Mouse (Mus musculus) heart, embryonic 13.5 days (tissue): Measurements from ENCODE around the gene Olfr1512. TPM values are rescaled to one million over a fixed set of nuclear protein-coding genes. Genes with fewer than 3 reads are reported as not detected.

Experiments
- ATAC-seq: fragments of 200-750 bp; cut with Nextera tagmentation; 2 replicates; pipeline ENCODE4 v1.8.0; 2017; ENCODE audit warnings: moderate TSS enrichment; ENCODE audit not compliant: insufficient number of reproducible peaks, low FRiP score, low TSS enrichment; ENCODE audit errors: extremely low read depth
- H3K27ac ChIP-seq: fragments of 300-500 bp; sonication (generic); replicated peaks from 2 replicates; pipeline ENCODE4 v1.5.1; 2015; ENCODE audit warnings: moderate library complexity, mild to moderate bottlenecking, inconsistent platforms
- H3K27me3 ChIP-seq: fragments of 300-500 bp; sonication (generic); replicated peaks from 2 replicates; pipeline ENCODE4 v1.6.1; 2015; ENCODE audit warnings: mild to moderate bottlenecking, inconsistent platforms
- H3K36me3 ChIP-seq: fragments of 300-500 bp; sonication (generic); 2 replicates; pipeline ENCODE4 v1.6.1; 2015; ENCODE audit warnings: mild to moderate bottlenecking, inconsistent platforms
- H3K4me1 ChIP-seq: fragments of 300-500 bp; sonication (generic); 2 replicates; pipeline ENCODE4 v1.6.1; 2015; ENCODE audit warnings: inconsistent platforms
- H3K4me2 ChIP-seq: fragments of 300-500 bp; sonication (generic); 2 replicates; pipeline ENCODE4 v1.6.1; 2015; ENCODE audit warnings: inconsistent platforms, mild to moderate bottlenecking, moderate library complexity
- H3K4me3 ChIP-seq: fragments of 300-500 bp; sonication (generic); 2 replicates; pipeline ENCODE4 v1.5.1; 2015; ENCODE audit warnings: moderate library complexity, mild to moderate bottlenecking, inconsistent platforms
- H3K9ac ChIP-seq: fragments of 300-500 bp; sonication (generic); 2 replicates; pipeline ENCODE4 v1.6.1; 2015; ENCODE audit warnings: inconsistent platforms, mild to moderate bottlenecking, moderate library complexity
- H3K9me3 ChIP-seq: fragments of 300-500 bp; sonication (generic); 2 replicates; pipeline ENCODE4 v1.6.1; 2016; ENCODE audit warnings: inconsistent platforms
- WGBS: fragments of 180-500 bp; shearing (Covaris S2); methylation state at CpG from one replicate; pipeline ENCODE4 v1.1.7; 2015; ENCODE audit warnings: mixed read lengths; 5-methylcytosine and 5-hydroxymethylcytosine counted together
- polyA plus RNA-seq: library from polyadenylated mRNA; unstranded; fragments of >200 nt; fragmentation: Nextera tagmentation; extraction: Ambion mirVana; gene quantifications from 2 replicates; pipeline ENCODE4 v1.2.1, GENCODE M21; 2015

Olfr1512 gene
- polyA plus RNA-seq, 1 experiment from 2014 or later = not detected

DNA sequence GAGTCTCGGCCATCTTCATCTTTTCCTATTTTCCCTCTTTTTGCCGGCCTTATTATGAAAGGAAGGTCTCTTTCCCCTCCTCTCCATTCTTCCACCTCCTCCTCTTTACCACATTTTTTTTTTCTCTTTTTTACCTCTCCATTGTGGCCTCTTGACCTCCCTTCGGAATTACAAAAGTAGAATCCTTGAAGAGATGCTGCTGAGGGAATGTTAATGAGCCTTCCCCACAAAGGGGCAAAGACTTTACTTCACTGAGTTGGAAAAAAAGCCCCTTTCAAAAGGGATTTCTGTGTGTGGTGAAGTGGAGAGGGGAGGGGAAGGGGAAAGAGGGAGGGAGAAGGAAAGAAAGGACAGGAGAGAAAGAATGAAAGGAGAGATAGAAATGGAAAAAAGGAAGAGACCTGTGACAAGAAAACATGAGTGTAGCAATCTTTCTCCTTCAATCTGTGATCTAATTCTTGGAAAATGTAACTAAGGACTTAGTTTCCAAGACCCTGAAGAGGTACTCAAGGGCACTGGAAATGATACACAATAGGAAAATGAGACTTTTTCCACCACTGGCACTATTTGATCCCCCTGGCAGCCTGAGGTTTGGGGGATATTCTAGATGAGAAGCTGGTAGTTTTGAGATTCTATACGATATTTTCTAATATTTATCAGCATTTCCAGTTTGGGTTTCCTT is 47.8 kb downstream of the Olfr1512 start:
- H3K4me1 ChIP-seq = peaks cover 12% of the 10 kb centered on the region; the same call in 1 of the 2 replicates
- no peak overlapping the region for H3K9ac ChIP-seq
- no peak overlapping the region for H3K27ac ChIP-seq
- ATAC-seq = no peak
- no peaks in the 10 kb centered on the region for H3K9me3 ChIP-seq
- no peak overlapping the region for H3K4me3 ChIP-seq
- H3K27me3 ChIP-seq = peaks cover 62% of the 10 kb centered on the region
- no peaks in the 10 kb centered on the region for H3K36me3 ChIP-seq
- H3K4me2 ChIP-seq = no peak overlapping the region
- WGBS = 30% methylated on average over 4 of the region's 4 CpGs

DNA sequence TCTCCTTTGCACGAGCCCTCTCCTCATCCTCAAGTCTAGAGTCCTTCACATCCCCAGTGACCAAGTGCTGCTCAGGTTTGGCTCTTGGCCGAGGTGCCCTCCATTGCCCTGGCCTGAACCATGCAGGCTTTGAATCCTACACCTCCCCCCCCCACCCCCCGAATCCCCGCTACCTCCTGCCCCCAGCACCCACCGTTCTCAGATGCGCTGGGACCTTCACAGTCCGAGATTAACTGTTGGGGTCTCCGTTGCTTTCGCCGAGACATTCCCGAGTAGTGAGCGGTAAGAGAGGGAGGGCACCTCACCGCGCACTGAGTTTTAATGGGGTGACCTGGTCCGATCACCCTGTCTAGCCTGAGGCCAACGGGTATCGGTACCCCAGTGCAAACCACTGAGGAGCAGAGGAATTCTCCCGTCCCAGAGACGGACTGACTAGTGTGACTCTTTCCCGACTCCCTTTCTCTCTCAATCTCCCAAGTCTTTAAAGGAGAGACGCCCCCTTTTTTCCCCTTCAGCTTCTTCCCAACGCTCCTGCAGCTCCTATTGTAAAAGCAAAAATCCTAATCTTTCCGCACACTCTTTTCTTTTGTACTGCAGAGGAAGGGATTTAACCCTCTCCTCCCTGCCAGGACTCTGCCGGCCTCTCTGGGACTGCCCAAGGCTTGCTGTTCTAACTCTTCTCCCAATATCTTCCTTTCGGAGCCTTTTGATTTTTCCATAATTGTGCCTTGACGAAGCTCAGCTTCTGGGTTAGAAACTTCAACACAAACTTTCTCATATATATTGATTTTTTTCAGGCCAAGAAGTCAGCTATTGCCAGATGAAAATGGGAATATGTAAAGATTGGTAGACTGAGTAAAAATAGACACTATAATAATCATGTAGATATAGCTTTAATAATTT is 50.8 kb downstream of the Olfr1512 start, which contains the start of gene Sall2:
Gene Sall2 (minus strand): TSS at position 853 of the 903 bp plus-strand sequence.
- ATAC-seq = no peak
- H3K27ac ChIP-seq = no peak within 1 kb of the TSS
- no peaks in the 10 kb centered on the region for H3K9me3 ChIP-seq
- H3K4me3 ChIP-seq = peak within 1 kb of the TSS; percentile 55
- H3K4me2 ChIP-seq = peak within 1 kb of the TSS; percentile 80
- peak within 1 kb of the TSS; percentile 70 for H3K9ac ChIP-seq
- no peaks in the 10 kb centered on the region for H3K36me3 ChIP-seq
- 2% methylated on average over 26 of the region's 26 CpGs for WGBS
- peaks cover 73% of the 10 kb centered on the region for H3K27me3 ChIP-seq
- H3K4me1 ChIP-seq = peaks cover 12% of the 10 kb centered on the region; the same call in 1 of the 2 replicates

DNA sequence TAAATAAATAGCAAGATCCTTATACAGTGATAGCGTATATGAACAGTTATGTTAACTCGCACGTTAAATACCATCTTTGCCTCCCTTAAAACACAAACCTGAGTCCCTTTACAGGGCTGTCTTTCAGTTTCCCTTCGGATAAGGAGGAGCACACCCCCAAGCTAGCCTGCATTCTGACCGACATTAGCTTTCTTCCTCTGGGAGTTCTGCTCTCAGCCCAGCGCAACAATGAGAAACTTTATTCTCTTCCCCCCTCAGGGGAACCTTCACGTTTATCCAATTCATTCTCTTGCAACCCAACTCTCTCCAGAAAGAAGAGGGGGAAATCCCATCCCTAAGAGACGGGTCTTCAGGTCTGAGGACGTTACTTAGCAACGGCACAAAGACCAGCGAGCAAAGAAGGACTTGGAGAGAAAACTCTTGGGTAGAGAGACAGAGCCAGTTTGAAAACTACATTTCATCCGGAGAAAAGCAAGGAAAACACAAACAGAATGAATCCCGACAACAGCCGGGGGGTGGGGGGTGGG is 51.5 kb downstream of the Olfr1512 start:
- Histone ChIP-seq H3K9me3 (no peaks in the 10 kb centered on the region), H3K4me2 (peak overlapping the region; percentile 80), H3K9ac (peak overlapping the region; percentile 70), H3K27ac (no peak overlapping the region), H3K4me1 (peaks cover 12% of the 10 kb centered on the region; the same call in 1 of the 2 replicates), H3K27me3 (peaks cover 76% of the 10 kb centered on the region), H3K36me3 (no peaks in the 10 kb centered on the region), H3K4me3 (peak overlapping the region; percentile 55)
- no peak for ATAC-seq
- WGBS = 3% methylated on average over 14 of the region's 14 CpGs

DNA sequence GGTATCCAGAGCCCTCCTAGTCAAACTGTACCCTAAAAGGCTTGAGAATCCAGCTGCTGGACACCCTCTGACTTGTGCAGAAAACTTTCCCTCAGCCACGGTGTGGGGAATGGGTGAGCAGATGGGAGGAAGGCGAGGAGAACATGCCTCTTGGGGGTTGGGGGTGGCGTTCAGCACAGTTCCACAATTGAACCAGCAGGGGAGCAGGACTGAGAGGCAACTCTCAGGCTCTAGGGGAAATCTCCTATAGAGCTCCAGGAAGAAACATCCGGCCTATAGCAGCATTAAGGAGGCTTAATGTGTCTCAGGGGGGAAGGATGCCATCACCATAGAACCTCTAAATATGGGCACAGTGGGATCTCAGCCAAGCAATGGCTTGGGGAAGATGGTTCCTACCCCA is 53.1 kb downstream of the Olfr1512 start:
- Histone ChIP-seq H3K27me3 (peaks cover 62% of the 10 kb centered on the region), H3K4me1 (peaks cover 12% of the 10 kb centered on the region; the same call in 1 of the 2 replicates), H3K27ac (no peak overlapping the region), H3K9ac (no peak overlapping the region), H3K9me3 (no peaks in the 10 kb centered on the region), H3K4me3 (no peak overlapping the region), H3K4me2 (no peak overlapping the region), H3K36me3 (no peaks in the 10 kb centered on the region)
- ATAC-seq = no peak
- WGBS = 8% methylated on average over 4 of the region's 4 CpGs

Other genes with a start within 250 kb of the Olfr1512 start
- gene Supt16, start 181.8 kb downstream of the Olfr1512 start, polyA plus RNA-seq = 28.0 and 29.8 TPM in 2 replicates
- gene Chd8, start 121.4 kb downstream of the Olfr1512 start, polyA plus RNA-seq = 17.6 and 18.7 TPM in 2 replicates
- 32.6 and 40.4 TPM in 2 replicates for gene Tox4, start 100.0 kb downstream of the Olfr1512 start, polyA plus RNA-seq
- gene Rab2b, start 99.6 kb downstream of the Olfr1512 start, polyA plus RNA-seq = 13.9 and 16.7 TPM in 2 replicates
- gene Mettl3, start 74.0 kb downstream of the Olfr1512 start, polyA plus RNA-seq = 27.9 and 28.2 TPM in 2 replicates
- gene Sall2, start 50.4 kb downstream of the Olfr1512 start, polyA plus RNA-seq = 7.3 and 8.3 TPM in 2 replicates
- not detected in 2 replicates for gene Olfr1513, start 22.8 kb downstream of the Olfr1512 start, polyA plus RNA-seq
- not detected in 2 replicates for gene Olfr1511, start 18.2 kb upstream of the Olfr1512 start, polyA plus RNA-seq
- not detected in 2 replicates for gene Olfr1510, start 35.2 kb upstream of the Olfr1512 start, polyA plus RNA-seq
- gene Olfr1509, start 63.8 kb upstream of the Olfr1512 start, polyA plus RNA-seq = not detected in 2 replicates
- gene Olfr1508, start 88.3 kb upstream of the Olfr1512 start, polyA plus RNA-seq = not detected in 2 replicates
- gene Olfr1507, start 116.6 kb upstream of the Olfr1512 start, polyA plus RNA-seq = not detected in 2 replicates